Mouse (Mus musculus) 3134 (cell line): ENCODE results near the gene Rspo4.

ENCODE experiments used
- DNase-seq: peaks from one replicate; pipeline ENCODE4 v3.0.0-alpha.2; 2011; ENCODE audit warnings: low spot score; ENCODE audit not compliant: insufficient read length; ENCODE audit errors: extremely low read depth

Gene Rspo4

DNA sequence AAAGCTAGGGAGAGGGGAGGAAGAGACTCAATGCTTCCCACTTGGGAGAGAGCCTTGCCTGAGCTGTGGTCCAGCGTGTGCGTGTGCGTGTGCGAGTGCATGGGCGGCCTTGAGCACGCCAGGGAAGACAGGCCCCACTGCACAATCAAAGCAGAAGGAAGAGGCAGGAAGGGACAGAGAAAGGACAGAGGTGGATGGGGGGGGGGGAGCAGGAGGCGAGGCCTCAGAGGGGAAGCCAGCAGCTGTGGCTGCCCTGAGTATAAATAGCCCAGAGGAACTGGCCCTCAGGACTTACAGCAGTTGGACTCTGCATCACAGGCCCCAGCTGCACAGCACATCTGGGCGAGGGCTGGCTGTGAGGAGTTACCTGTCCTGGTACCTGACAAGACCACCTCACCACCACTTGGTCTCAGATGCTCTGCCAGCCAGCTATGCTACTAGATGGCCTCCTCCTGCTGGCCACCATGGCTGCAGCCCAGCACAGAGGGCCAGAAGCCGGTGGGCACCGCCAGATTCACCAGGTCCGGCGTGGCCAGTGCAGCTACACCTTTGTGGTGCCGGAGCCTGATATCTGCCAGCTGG lies 68.3 kb downstream of the Rspo4 start, which contains the start of gene Angpt4:
Gene Angpt4, plus strand, starts transcription at position 292 of the 582 bp plus-strand sequence.
- DNase-seq = peak; percentile 28

DNA sequence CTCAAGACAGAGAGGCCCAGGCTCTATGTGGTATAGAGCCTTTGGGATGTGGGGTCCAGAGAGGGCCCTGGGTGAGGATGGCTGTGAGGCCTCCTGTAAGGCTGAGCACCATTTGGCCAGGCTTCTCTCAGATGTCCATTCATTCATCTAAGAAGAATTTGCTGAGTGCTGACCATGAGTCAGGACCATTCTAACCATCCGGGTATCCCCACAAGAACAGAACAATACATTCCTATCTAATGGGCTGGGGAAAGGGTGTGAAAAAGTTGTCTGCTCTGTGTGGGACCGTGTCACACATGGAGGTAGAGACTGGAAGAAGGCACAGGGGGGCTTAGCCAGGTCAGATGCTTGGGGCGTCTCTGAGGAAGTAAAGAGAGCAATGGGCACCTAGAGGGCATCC lies 69.0 kb downstream of the Rspo4 start:
- peak; percentile 31 for DNase-seq

DNA sequence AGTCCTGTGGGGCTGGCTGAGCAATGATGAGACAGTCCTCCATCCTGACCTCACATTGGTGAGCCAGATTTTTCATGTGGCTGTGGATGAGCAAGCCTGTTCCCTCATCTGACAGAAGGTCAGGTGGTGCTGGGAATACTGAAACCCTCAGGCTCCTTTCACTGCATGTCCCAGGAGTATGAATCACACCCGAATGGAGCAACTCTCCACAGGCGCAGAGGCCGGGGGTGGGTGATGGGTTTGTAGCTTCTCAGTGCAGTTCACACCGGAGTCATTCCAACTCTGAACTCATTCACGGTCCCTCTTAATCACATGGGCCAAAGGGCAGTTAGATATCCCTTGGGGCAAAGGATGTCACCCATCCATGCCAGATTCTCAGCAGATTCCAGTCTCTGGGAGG lies 71.4 kb downstream of the Rspo4 start:
- peak; percentile 45 for DNase-seq

GRCm38 (mm10) chr2:151915111-151915510 lies 72.4 kb downstream of the Rspo4 start:
- DNase-seq = no peak

- peak; percentile 37 for DNase-seq
Observed at GRCm38 (mm10) chr2:151916061-151916831, 73.5 kb downstream of the Rspo4 start.

- peak; percentile 48 for DNase-seq
Observed at GRCm38 (mm10) chr2:151919140-151919539, 76.4 kb downstream of the Rspo4 start.

GRCm38 (mm10) chr2:151921068-151921467 lies 78.3 kb downstream of the Rspo4 start:
- DNase-seq = no peak

DNA sequence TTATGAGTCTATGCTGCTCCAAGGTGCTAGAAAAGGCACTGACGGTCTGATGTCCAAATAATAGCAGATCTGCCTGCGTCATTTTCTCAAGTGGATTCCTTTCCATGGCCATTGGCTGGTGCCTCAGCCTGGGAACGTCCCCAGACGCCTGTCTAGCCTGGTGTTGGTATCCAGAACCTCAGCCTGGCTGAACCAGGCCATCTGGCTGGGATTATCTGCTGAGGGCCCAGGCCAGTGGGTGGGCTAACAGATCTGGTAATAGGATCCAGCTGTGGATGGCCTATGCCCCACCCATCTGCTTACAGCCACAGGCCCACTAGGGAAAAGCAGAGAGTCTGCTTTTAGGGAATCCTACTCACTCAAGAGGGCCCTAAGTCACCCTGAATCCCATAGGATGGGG lies 78.9 kb downstream of the Rspo4 start:
- no peak for DNase-seq
